Mouse (Mus musculus) lung, postnatal 10 days (tissue): Measurements from ENCODE around the gene Zgrf1.

Experiments
- DNase-seq: peaks from one replicate; pipeline ENCODE4 v3.0.0; 2021

Gene Zgrf1

GRCm38 (mm10) chr3:127552973-127553719 lies at the start of gene Zgrf1, which contains the start of gene Larp7:
Gene Zgrf1 (plus strand): TSS chr3:127553489.
Gene Larp7 (minus strand): TSS chr3:127553349.
- peak; percentile 100 for DNase-seq

GRCm38 (mm10) chr3:127507878-127508783 lies 45.2 kb upstream of the Zgrf1 start:
- no peak for DNase-seq

- DNase-seq: no peak
Observed at GRCm38 (mm10) chr3:127511786-127512746, 41.2 kb upstream of the Zgrf1 start.

- DNase-seq: no peak
Observed at GRCm38 (mm10) chr3:127512794-127513335, 40.4 kb upstream of the Zgrf1 start.

- no peak for DNase-seq
Observed at GRCm38 (mm10) chr3:127513699-127514098, 39.6 kb upstream of the Zgrf1 start.

- DNase-seq: no peak
Observed at GRCm38 (mm10) chr3:127515251-127515650, 38.0 kb upstream of the Zgrf1 start.

GRCm38 (mm10) chr3:127520300-127520699 lies 33.0 kb upstream of the Zgrf1 start:
- DNase-seq: no peak

- peak; percentile 29 for DNase-seq
Observed at GRCm38 (mm10) chr3:127521156-127521555, 32.1 kb upstream of the Zgrf1 start.

- DNase-seq: no peak
Observed at GRCm38 (mm10) chr3:127525188-127525819, 28.0 kb upstream of the Zgrf1 start.

- DNase-seq: peak; percentile 37
Observed at GRCm38 (mm10) chr3:127527465-127528034, 25.7 kb upstream of the Zgrf1 start.

GRCm38 (mm10) chr3:127529210-127529609 lies 24.1 kb upstream of the Zgrf1 start:
- DNase-seq: no peak

GRCm38 (mm10) chr3:127529824-127530223 lies 23.5 kb upstream of the Zgrf1 start:
- DNase-seq: no peak

- no peak for DNase-seq
Observed at GRCm38 (mm10) chr3:127530293-127530692, 23.0 kb upstream of the Zgrf1 start.

GRCm38 (mm10) chr3:127539193-127539592 lies 14.1 kb upstream of the Zgrf1 start:
- DNase-seq: no peak

- no peak for DNase-seq
Observed at GRCm38 (mm10) chr3:127543976-127544375, 9.3 kb upstream of the Zgrf1 start.

GRCm38 (mm10) chr3:127544610-127545121 lies 8.6 kb upstream of the Zgrf1 start:
- DNase-seq: no peak

- DNase-seq: peak; percentile 16
Observed at GRCm38 (mm10) chr3:127547882-127548281, 5.4 kb upstream of the Zgrf1 start.

- DNase-seq: peak; percentile 9
Observed at GRCm38 (mm10) chr3:127552434-127552972, 786 bp upstream of the Zgrf1 start.

- DNase-seq: no peak
Observed at GRCm38 (mm10) chr3:127553720-127554043, 393 bp downstream of the Zgrf1 start.

- no peak for DNase-seq
Observed at GRCm38 (mm10) chr3:127554723-127555122, 1.4 kb downstream of the Zgrf1 start.

- DNase-seq: no peak
Observed at GRCm38 (mm10) chr3:127558201-127558600, 4.9 kb downstream of the Zgrf1 start.
